Mouse (Mus musculus) lung, postnatal 0 days (tissue): ENCODE data around the gene Tcp11l2.

Experiments
- CTCF ChIP-seq: IDR thresholded peaks from 2 replicates; pipeline ENCODE4 v1.5.1; 2016; ENCODE audit warnings: antibody characterized with exemption, mild to moderate bottlenecking
- EP300 ChIP-seq: IDR thresholded peaks from 2 replicates; pipeline ENCODE4 v1.6.1; 2016; ENCODE audit warnings: antibody characterized with exemption, mild to moderate bottlenecking, control low read depth

GRCm38 (mm10) chr10:84564427-84564826 lies 12.0 kb upstream of the Tcp11l2 start:
- no peak for TF ChIP-seq CTCF
- TF ChIP-seq EP300 = no peak
